Mouse (Mus musculus) megakaryocyte, embryonic 14.5 days (primary cell): ENCODE measurements around the gene Rab7b.

ENCODE experiments used
- FLI1 ChIP-seq: IDR thresholded peaks from 2 replicates; pipeline ENCODE4 v1.6.1; 2012; ENCODE audit warnings: low read length, inconsistent platforms, mixed read lengths
- GATA1 ChIP-seq: IDR thresholded peaks from 3 replicates; pipeline ENCODE4 v1.6.1; 2012; ENCODE audit warnings: mixed read lengths, low read length, inconsistent platforms, borderline replicate concordance

- TF ChIP-seq GATA1 (no peak), FLI1 (no peak)
Observed at GRCm38 (mm10) chr1:131664136-131664535, 24.4 kb upstream of the Rab7b start.
